Mouse (Mus musculus) erythroblast, adult 5-6 weeks (primary cell): ENCODE data around the gene Serpina16. TPM values are rescaled to one million over a fixed set of nuclear protein-coding genes. Genes with fewer than 3 reads are reported as not detected.

Experiments used
- ATAC-seq: replicated peaks from 2 replicates; pipeline ENCODE4 v1.8.0; 2016; ENCODE audit warnings: moderate number of reproducible peaks, mild to moderate bottlenecking, moderate TSS enrichment, inconsistent platforms; ENCODE audit not compliant: poor library complexity, low FRiP score, severe bottlenecking
- total RNA-seq, 2 experiments: library from RNA; stranded (forward) in 1 of 2; stranded (reverse) in 1 of 2; fragments of 150-400 nt in 1 of 2; fragments of 200-764, 138-1000 nt in 1 of 2; gene quantifications; 2 replicates each; pipeline versions ENCODE4 v1.2.3 to v1.2.4; 2015 to 2017; ENCODE audit warnings: low replicate concordance in 2 of 2

Gene Serpina16
- total RNA-seq, 2 experiments from 2014 or later, result not detected

- ATAC-seq, result no peak
Measured at GRCm38 (mm10) chr12:103659171-103659570, 16.8 kb downstream of the Serpina16 start.

- ATAC-seq, result no peak
Measured at GRCm38 (mm10) chr12:103657991-103658390, 17.9 kb downstream of the Serpina16 start.

GRCm38 (mm10) chr12:103656848-103657626 is 18.9 kb downstream of the Serpina16 start, which contains the start of gene Serpina6:
Gene Serpina6, minus strand, starts transcription at chr12:103657212.
- no peak for ATAC-seq

- no peak for ATAC-seq
Measured at GRCm38 (mm10) chr12:103655123-103656044, 20.6 kb downstream of the Serpina16 start.

GRCm38 (mm10) chr12:103653836-103654235 is 22.1 kb downstream of the Serpina16 start:
- ATAC-seq, result no peak

GRCm38 (mm10) chr12:103646314-103646713 is 29.6 kb downstream of the Serpina16 start:
- no peak for ATAC-seq

- ATAC-seq, result no peak
Measured at GRCm38 (mm10) chr12:103644601-103645000, 31.3 kb downstream of the Serpina16 start.

GRCm38 (mm10) chr12:103643818-103644217 is 32.1 kb downstream of the Serpina16 start:
- ATAC-seq, result no peak

- ATAC-seq, result no peak
Measured at GRCm38 (mm10) chr12:103643336-103643735, 32.6 kb downstream of the Serpina16 start.

GRCm38 (mm10) chr12:103635846-103636245 is 40.1 kb downstream of the Serpina16 start:
- no peak for ATAC-seq

GRCm38 (mm10) chr12:103634430-103634829 is 41.5 kb downstream of the Serpina16 start:
- ATAC-seq, result no peak

- ATAC-seq, result no peak
Measured at GRCm38 (mm10) chr12:103631203-103631612, 44.7 kb downstream of the Serpina16 start, which contains the start of gene Serpina10. Gene Serpina10, minus strand, starts transcription at chr12:103631444.

Other genes starting within 250 kb of the Serpina16 start
- 125 and 138 TPM in 2 replicates for gene Ifi27, start 241.9 kb downstream of the Serpina16 start, total RNA-seq (2015; ENCODE audit: low replicate concordance)
- 117 and 145 TPM in 2 replicates for gene Ifi27, start 241.9 kb downstream of the Serpina16 start, total RNA-seq (2017; ENCODE audit: low replicate concordance)
- 7.5 and 30.9 TPM in 2 replicates for gene Ifi27l2a, start 232.5 kb downstream of the Serpina16 start, total RNA-seq (2015; ENCODE audit: low replicate concordance)
- 3.2 and 26.5 TPM in 2 replicates for gene Ifi27l2a, start 232.5 kb downstream of the Serpina16 start, total RNA-seq (2017; ENCODE audit: low replicate concordance)
- gene Ifi27l2b, start 218.9 kb downstream of the Serpina16 start, total RNA-seq (2015; ENCODE audit: low replicate concordance), result not detected in 2 replicates
- gene Ifi27l2b, start 218.9 kb downstream of the Serpina16 start, total RNA-seq (2017; ENCODE audit: low replicate concordance), result not detected in 2 replicates
- not detected in 2 replicates for gene Ppp4r4, start 143.9 kb downstream of the Serpina16 start, total RNA-seq (2015; ENCODE audit: low replicate concordance)
- 0.42 TPM in 1 of 2 replicates, not detected in the other for gene Ppp4r4, start 143.9 kb downstream of the Serpina16 start, total RNA-seq (2017; ENCODE audit: low replicate concordance)
- not detected in 2 replicates for gene Serpina10, start 44.7 kb downstream of the Serpina16 start, total RNA-seq (2015; ENCODE audit: low replicate concordance)
- gene Serpina10, start 44.7 kb downstream of the Serpina16 start, total RNA-seq (2017; ENCODE audit: low replicate concordance), result not detected in 2 replicates
- not detected in 2 replicates for gene Serpina6, start 18.9 kb downstream of the Serpina16 start, total RNA-seq (2015; ENCODE audit: low replicate concordance)
- gene Serpina6, start 18.9 kb downstream of the Serpina16 start, total RNA-seq (2017; ENCODE audit: low replicate concordance), result not detected in 2 replicates
- not detected in 2 replicates for gene Serpina1f, start 19.4 kb upstream of the Serpina16 start, total RNA-seq (2015; ENCODE audit: low replicate concordance)
- gene Serpina1f, start 19.4 kb upstream of the Serpina16 start, total RNA-seq (2017; ENCODE audit: low replicate concordance), result not detected in 2 replicates
- gene Serpina1d, start 97.5 kb upstream of the Serpina16 start, total RNA-seq (2015; ENCODE audit: low replicate concordance), result not detected in 2 replicates
- not detected in 2 replicates for gene Serpina1d, start 97.5 kb upstream of the Serpina16 start, total RNA-seq (2017; ENCODE audit: low replicate concordance)
- not detected in 2 replicates for gene Serpina1b, start 154.2 kb upstream of the Serpina16 start, total RNA-seq (2015; ENCODE audit: low replicate concordance)
- not detected in 2 replicates for gene Serpina1b, start 154.2 kb upstream of the Serpina16 start, total RNA-seq (2017; ENCODE audit: low replicate concordance)
- gene Serpina1a, start 187.4 kb upstream of the Serpina16 start, total RNA-seq (2015; ENCODE audit: low replicate concordance), result not detected in 2 replicates
- not detected in 2 replicates for gene Serpina1a, start 187.4 kb upstream of the Serpina16 start, total RNA-seq (2017; ENCODE audit: low replicate concordance)
- gene Serpina1c, start 228.7 kb upstream of the Serpina16 start, total RNA-seq (2015; ENCODE audit: low replicate concordance), result not detected in 2 replicates
- not detected in 2 replicates for gene Serpina1c, start 228.7 kb upstream of the Serpina16 start, total RNA-seq (2017; ENCODE audit: low replicate concordance)